Mouse (Mus musculus) thymus, postnatal 14 days (tissue): ENCODE data around the gene Supt16.
A peak's percentile ranks its signal among the peaks of the same experiment; 100 is the strongest.

Source experiments
- DNase-seq: peaks from one replicate; pipeline ENCODE4 v3.0.0; 2021

Supt16 gene

GRCm38 (mm10) chr14:52197156-52197878, at the start of gene Supt16:
Supt16 (minus strand) TSS chr14:52197416.
- DNase-seq: peak; percentile 82

- DNase-seq: no peak
Observed at GRCm38 (mm10) chr14:52246129-52246528, 48.9 kb upstream of the Supt16 start.

GRCm38 (mm10) chr14:52244690-52245042, 47.5 kb upstream of the Supt16 start:
- DNase-seq: no peak

- peak; percentile 100 for DNase-seq
Observed at GRCm38 (mm10) chr14:52244041-52244689, 46.9 kb upstream of the Supt16 start.

DNA sequence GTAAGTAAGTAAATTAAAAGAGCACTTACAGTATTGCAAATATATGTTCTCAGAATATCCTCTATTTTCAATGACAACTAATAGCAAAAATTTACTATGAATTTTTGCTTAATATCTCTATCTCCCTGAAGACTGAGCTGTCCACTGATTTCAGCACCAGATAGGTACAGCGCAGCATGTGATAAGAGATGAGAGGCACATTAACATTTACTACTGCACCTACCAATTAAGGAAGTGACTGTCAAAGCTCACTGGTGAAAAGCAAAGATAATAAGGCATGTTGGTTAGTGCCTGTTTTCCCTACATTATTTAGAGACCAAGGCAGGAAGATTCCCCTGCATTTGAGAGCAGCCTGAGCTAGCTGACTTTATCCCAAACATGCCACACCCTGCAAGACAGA, 39.0 kb upstream of the Supt16 start:
- no peak for DNase-seq

- no peak for DNase-seq
Observed at GRCm38 (mm10) chr14:52235165-52235564, 37.9 kb upstream of the Supt16 start.

DNA sequence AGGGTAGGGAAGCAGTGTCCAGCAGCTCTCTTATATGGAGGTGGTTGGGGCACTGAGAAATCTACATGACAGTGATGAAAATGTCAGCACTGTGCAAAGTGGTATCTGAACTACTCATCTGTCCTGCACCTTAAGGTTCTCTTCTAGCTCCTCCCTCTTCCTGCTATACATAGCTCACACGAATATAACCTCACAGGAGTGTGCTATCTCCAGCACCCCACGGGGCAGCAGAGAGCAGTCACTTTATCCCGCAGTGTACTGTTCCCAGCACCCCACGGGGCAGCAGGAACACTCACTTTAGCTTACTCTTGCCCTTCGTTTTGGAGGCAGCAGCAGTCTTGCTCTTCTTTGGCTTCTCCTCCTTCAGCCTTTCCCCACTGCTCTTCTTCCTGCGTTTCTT, 35.0 kb upstream of the Supt16 start:
- DNase-seq: no peak

GRCm38 (mm10) chr14:52225972-52226371, 28.8 kb upstream of the Supt16 start:
- DNase-seq: no peak

- no peak for DNase-seq
Observed at GRCm38 (mm10) chr14:52217261-52217660, 20.0 kb upstream of the Supt16 start.

GRCm38 (mm10) chr14:52199412-52199811, 2.2 kb upstream of the Supt16 start:
- DNase-seq: no peak

- DNase-seq: no peak
Observed at GRCm38 (mm10) chr14:52198141-52198540, 925 bp upstream of the Supt16 start.

DNA sequence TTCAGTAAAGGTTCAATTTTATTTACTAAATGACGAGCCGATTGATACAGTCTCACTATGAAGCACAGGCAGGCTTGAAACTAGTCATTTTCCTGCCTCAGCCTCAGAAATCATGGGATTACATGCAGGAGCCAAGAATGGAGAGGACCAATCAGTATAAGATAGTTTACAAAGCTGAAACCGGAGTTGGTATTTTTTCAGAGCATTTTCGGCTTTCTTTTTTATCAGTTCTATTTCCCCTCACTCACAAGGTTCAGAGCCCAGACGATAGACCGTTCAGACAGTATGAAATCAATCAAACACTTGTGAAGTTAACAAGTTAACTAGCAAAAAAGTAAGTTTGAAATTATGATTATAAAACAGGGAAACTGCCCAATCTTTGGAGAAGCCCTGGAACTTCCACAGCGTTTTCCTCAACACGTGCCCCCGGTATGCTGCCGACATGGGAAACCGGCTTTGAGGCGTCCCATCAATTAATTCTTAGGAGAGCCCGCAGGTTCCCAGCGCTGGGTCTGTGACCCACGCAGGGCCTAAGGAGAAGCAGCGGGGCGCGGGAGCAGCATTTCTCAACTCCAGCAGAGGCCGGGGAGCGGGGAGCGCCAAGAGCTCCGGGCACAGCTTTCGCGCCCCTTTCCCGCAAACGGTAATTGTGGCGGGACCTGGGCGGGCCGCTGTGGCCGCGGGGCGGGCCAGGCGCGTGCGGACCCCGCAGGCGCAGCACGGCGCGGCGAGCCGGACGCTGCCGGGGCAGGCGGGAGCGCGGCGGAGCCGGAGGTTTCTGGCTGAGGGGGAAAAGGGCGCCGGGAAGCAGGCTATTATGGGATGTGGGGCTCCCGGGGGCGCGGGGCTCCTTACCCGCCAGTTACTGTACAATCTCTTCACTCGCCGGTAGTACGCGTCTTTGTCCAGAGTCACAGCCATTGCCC, 723 bp downstream of the Supt16 start:
- DNase-seq: no peak

GRCm38 (mm10) chr14:52195691-52196090, 1.5 kb downstream of the Supt16 start:
- peak; percentile 66 for DNase-seq

DNA sequence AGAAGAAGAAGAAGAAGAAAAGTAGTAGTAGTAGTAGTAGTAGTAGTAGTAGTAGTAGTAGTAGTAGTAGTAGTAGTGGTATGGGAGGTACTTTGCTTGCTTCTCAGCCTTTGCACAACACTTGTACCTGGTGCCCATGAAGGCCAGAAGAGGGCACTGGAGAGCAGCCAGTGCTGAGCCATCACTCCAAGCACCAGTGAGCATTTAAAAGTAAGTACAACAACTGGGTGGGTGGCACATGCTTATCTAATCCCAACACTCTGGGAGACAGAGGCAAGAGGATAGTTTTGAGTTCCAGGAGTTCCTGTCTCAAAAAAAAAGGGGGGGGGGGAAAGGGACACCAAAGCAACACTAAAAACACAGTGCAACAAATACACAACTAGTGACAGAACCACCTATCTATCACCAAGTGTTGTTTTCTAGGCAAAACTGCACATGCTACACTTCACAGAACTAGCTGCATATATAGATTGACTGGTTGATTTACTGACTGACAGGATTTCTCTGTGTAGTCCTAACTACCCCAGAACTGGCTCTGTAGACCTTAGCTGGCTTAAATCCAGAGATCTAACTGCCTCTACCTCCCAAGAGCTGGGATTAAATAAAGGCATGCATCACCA, 6.4 kb downstream of the Supt16 start:
- DNase-seq: peak; percentile 64

DNA sequence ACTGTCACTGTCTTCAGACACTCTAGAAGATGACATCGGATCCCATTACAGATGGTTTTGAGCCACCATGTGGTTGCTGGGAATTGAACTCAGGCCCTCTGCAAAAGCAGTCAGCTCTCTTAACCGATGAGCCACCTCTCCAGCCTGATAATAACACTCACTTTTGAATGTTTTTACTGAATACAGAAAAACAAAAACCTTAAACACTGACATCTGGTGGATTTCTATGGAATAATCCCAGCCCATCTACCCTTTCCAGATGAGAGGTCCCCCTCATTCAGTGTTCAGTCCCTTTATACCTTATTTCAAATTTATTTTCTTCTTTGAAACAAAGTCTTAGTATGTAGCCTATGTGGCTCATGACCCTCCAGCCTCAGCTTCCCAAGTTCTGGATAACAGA, 7.7 kb downstream of the Supt16 start:
- DNase-seq: no peak

DNA sequence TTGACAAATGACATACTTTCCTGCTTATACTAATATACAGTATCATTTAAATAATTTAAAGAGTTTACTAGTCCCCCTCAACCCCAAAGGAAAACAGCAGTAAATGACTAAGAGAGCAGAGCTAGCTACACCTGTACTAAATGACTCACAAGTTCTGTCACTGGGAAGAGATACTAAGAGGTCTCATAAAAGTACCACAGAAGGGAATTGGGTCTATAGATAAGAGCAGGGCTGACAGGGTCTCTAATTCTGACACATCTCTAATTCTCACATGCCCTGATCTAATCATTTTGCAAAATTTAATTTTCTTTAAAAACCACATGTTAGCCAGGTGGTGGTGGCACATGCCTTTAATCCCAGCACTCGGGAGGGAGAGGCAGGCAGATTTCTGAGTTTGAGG, 8.4 kb downstream of the Supt16 start:
- no peak for DNase-seq

DNA sequence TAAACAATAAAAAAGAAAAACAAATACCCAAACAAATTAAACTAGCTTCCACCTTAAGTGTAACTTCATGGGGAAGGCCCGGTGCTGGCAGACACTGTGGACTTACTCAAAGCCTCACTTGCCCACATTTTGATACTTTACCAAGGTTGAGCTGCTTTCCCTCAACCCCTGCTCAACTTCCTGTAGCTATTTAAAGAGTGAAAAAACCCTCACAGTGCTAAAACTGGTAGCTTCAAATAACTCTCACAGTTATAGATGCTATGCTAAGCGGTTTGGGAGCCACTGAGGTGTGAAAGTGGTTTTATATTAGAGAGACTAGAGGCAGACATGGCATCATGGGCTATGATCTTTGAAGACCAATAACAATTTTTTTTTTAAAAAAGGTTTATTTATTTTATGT, 30.6 kb downstream of the Supt16 start:
- no peak for DNase-seq

DNA sequence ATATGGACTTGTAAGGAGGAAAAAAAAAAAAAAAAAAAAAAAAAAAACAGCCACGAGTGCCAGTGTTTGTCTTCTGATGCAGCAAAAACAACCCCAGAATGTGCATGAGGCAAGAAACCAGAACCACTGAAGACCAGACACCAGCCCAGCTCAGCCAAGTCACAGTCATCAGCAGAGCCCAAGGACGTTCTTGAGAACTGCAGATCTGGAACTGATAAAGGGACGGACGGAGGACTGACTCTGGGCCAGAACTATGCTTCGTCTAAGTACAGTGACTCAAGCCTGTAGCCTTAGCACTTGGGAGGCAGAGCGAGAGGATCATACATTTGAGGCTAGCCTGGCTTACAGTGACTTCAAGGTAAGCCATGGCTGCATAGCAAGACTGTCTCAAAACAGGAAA, 36.3 kb downstream of the Supt16 start:
- DNase-seq: no peak

GRCm38 (mm10) chr14:52155008-52155407, 42.2 kb downstream of the Supt16 start:
- DNase-seq: no peak

DNA sequence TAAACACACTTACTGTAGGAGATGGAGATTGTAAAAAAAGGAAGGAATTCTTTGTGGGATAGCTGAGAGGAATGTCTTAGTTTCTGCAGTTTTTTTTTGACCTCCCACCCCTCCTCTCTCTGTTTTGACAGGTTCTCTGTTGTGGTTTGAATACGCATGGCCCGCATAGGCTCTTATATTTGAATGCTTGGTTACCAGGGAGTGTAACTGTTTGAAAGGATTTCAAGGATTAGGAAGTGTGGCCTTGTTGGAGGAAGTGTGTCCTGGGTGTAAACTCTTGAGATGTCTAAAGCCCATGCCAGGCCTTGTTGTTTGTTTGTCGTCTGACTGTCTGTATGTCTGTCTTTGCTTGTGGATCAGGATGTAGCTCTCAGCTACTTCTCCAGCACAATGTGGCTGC, 44.6 kb downstream of the Supt16 start:
- DNase-seq: no peak

- DNase-seq: no peak
Observed at GRCm38 (mm10) chr14:52152179-52152578, 45.0 kb downstream of the Supt16 start.

DNA sequence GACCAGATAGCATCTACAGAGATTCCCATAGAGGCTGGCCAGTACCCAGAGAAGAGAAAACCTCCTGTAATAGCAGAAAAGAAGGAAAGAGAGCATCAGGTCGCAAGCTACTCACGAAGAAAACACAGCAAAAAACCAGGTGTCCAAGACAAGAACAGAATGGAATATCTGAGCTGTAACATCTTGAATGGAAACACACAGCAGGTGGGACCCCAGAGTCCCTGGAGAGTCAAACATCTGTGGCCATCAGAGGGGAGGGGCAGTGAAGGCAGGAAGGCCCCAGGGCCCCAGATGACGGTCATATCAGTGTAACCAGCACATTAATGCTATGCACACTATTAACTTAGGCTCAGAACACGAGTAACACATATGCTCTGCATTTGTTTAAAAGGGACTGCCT, 47.3 kb downstream of the Supt16 start:
- no peak for DNase-seq

DNA sequence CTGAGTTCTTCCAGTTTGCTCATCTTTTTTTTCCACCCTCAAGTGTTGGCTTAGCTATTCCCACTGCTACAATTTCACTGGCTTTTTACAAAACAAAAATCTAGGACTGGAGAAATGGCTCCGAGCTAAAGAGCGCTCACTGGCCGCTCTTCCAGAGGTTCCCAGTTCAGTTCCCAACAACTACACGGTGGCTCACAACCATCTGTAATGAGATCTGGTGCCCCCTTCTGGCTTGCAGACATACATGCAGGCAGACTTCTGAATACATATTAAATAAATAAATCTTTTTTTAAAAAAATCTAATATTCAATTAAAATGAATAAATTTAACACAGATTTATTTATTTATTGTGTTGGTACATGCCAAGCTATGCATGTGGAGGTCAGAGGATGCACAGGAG, 50.7 kb downstream of the Supt16 start:
- peak; percentile 49 for DNase-seq
